Mouse (Mus musculus) ES-Bruce4 (cell line): ENCODE measurements around the gene Rps6ka1. TPM values are rescaled to one million over a fixed set of nuclear protein-coding genes. Genes with fewer than 3 reads are reported as not detected.
A peak's percentile ranks its signal among the peaks of the same experiment; 100 is the strongest.

Experiments used
- H3K27ac ChIP-seq: 2 replicates; pipeline ENCODE4 v1.5.1; 2012; ENCODE audit warnings: low read length, inconsistent platforms; ENCODE audit not compliant: insufficient read depth
- H3K27me3 ChIP-seq: 2 replicates; pipeline ENCODE4 v1.6.1; 2012; ENCODE audit warnings: mild to moderate bottlenecking, low read length, inconsistent platforms; ENCODE audit not compliant: control insufficient read depth, poor library complexity, insufficient read depth, severe bottlenecking
- H3K36me3 ChIP-seq: 2 replicates; pipeline ENCODE4 v1.6.1; 2012; ENCODE audit warnings: inconsistent platforms, mild to moderate bottlenecking, low read length, moderate library complexity; ENCODE audit not compliant: control insufficient read depth, poor library complexity, insufficient read depth, severe bottlenecking
- H3K4me1 ChIP-seq: one replicate; pipeline ENCODE4 v1.8.1; 2011; ENCODE audit warnings: low read length; ENCODE audit not compliant: control insufficient read depth, insufficient read depth
- H3K4me3 ChIP-seq: 2 replicates; pipeline ENCODE4 v1.5.1; 2011; ENCODE audit warnings: low read depth, mild to moderate bottlenecking, low read length
- H3K9ac ChIP-seq: 2 replicates; pipeline ENCODE4 v1.6.1; 2012; ENCODE audit warnings: low read depth, mild to moderate bottlenecking, inconsistent platforms; ENCODE audit not compliant: poor library complexity, severe bottlenecking
- H3K9me3 ChIP-seq: replicated peaks from 2 replicates; pipeline ENCODE4 v1.6.1; 2012; ENCODE audit warnings: mild to moderate bottlenecking, low read length, inconsistent platforms; ENCODE audit not compliant: control insufficient read depth, poor library complexity, insufficient read depth, severe bottlenecking
- CTCF ChIP-seq: IDR thresholded peaks from one replicate; pipeline ENCODE4 v1.8.1; 2011; ENCODE audit warnings: low read depth, low read length
- EP300 ChIP-seq: IDR thresholded peaks from 2 replicates; pipeline ENCODE4 v1.6.1; 2011; ENCODE audit warnings: low read depth, low read length; ENCODE audit not compliant: insufficient read depth
- POLR2A ChIP-seq: IDR thresholded peaks from one replicate; pipeline ENCODE4 v1.8.1; 2011; ENCODE audit warnings: low read length; ENCODE audit not compliant: insufficient read depth
- polyA plus RNA-seq: library from polyadenylated mRNA; stranded (reverse); fragments of >200 nt; gene quantifications from 2 replicates; pipeline ENCODE4 v1.2.4, GENCODE M21; 2011; ENCODE audit warnings: low read depth; ENCODE audit not compliant: missing spikeins, insufficient read depth, insufficient read length

Rps6ka1 gene
- polyA plus RNA-seq, 1 experiment = 86.4 TPM

DNA sequence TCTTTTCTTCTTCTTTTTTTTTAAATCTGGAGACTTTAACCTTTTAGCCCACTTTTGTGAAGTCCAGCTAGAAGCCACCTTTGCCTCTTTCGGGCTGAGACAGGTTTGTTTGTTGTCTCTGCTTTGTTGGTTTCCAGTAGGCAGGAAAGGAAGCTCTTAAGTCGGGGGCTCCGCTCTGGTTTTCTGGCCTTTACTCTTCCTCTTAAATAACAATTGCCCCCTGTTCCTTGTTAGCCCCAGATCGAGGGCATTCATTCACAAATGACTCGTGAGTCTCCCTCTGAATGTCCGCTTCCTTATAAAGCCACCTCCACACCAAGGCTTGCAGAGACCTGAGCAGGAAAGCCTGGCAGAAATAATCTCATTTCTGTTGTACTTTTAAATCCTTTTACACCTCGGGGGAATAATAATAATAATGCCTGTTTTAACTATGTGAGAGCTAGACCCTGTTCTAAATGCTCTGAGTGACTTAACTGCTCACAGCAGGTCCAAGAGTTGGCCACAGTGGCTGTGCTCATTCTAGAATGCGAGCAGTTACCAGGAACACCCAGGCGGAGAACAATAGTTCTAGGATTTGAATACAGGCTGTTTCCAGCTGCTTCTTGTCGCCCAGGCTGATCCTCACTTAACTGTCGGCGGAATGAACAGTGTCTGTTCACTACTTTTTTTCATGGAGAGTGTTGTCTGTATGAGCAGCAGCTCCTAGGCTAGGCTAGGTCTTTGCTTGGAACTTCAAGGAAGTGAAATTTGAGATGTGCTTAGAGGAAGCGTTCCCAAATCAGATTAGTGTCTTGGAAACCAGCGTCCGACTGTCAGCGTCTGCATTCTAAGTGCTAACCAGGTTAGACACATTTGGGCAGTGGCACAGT, 71.7 kb downstream of the Rps6ka1 start:
- peak; percentile 72 for TF ChIP-seq EP300
- no peak for TF ChIP-seq CTCF
- peak overlapping the region; percentile 100 for H3K27ac ChIP-seq
- no peaks in the 10 kb centered on the region for H3K36me3 ChIP-seq
- peaks cover 4% of the 10 kb centered on the region for H3K4me1 ChIP-seq
- H3K4me3 ChIP-seq = peak overlapping the region; percentile 40
- H3K9ac ChIP-seq = peak overlapping the region; percentile 96
- no peaks in the 10 kb centered on the region for H3K9me3 ChIP-seq
- no peaks in the 10 kb centered on the region for H3K27me3 ChIP-seq

- H3K36me3 ChIP-seq = no peaks in the 10 kb centered on the region
- H3K9ac ChIP-seq = peak overlapping the region; percentile 96
- no peaks in the 10 kb centered on the region for H3K9me3 ChIP-seq
- peak overlapping the region; percentile 66 for H3K4me3 ChIP-seq
- H3K27ac ChIP-seq = peak overlapping the region; percentile 100
- TF ChIP-seq EP300 (no peak), CTCF (no peak), POLR2A (no peak)
- peaks cover 4% of the 10 kb centered on the region for H3K4me1 ChIP-seq
- H3K27me3 ChIP-seq = no peaks in the 10 kb centered on the region
These were observed 72.6 kb downstream of the Rps6ka1 start for GRCm38 (mm10) chr4:133814804-133815515.

DNA sequence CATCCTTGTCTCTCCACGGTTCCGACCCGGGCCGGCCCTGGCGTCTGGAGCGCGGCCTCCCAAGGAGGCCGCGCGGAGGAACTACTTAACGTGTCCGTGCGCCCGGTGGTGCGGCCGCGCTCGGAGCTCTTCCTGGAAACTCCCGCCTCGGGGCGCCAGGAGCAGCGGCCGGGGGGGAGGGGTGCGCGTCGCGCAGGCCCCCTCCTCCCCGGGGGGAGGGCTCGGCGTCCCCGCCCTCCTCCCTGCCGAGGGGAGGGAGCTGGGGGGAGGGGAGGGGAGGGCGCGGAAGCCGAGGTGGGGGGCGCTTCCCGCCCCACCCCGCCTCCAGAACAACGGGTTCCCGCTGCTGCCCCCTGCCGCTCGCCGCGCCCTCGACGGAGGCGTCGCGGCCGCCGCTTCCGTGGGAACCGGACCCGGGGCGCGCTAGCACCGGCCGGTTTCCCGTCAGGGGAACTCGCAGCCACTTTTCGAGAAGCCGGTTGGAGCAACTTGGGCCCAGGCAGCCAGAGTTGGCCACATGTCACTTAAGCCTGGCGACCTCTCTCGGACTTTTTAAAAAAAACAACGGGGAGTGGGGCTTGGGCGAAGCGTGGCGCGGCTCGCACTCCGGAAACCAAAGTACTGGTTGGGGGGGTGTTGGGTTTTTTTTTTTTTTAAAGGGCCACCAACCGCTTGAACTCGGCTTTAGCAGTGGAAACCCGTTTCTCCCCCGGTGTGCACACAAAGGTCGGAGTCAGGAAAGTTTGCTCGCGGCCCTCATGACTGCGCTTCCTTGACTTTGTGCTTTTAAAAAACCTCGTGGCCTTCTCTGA, 73.4 kb downstream of the Rps6ka1 start:
- H3K27ac ChIP-seq = peak overlapping the region; percentile 100
- H3K9ac ChIP-seq = peak overlapping the region; percentile 96
- peaks cover 2% of the 10 kb centered on the region for H3K4me1 ChIP-seq
- H3K4me3 ChIP-seq = peak overlapping the region; percentile 66
- TF ChIP-seq POLR2A = peak; percentile 28
- peak; percentile 68; the same call in 1 of the 2 replicates for TF ChIP-seq EP300
- TF ChIP-seq CTCF = peak; percentile 39
- H3K36me3 ChIP-seq = no peaks in the 10 kb centered on the region
- H3K9me3 ChIP-seq = no peaks in the 10 kb centered on the region
- no peaks in the 10 kb centered on the region for H3K27me3 ChIP-seq

GRCm38 (mm10) chr4:133813174-133813991, 74.2 kb downstream of the Rps6ka1 start:
- Histone ChIP-seq H3K27me3 (no peaks in the 10 kb centered on the region), H3K36me3 (no peaks in the 10 kb centered on the region), H3K27ac (peak overlapping the region; percentile 100), H3K9ac (peak overlapping the region; percentile 96), H3K9me3 (no peaks in the 10 kb centered on the region), H3K4me3 (peak overlapping the region; percentile 95), H3K4me1 (peaks cover 2% of the 10 kb centered on the region)
- TF ChIP-seq CTCF (no peak), EP300 (0 out of 2 replicates have a peak, but pooled peaks have one; percentile 72), POLR2A (peak; percentile 17)

DNA sequence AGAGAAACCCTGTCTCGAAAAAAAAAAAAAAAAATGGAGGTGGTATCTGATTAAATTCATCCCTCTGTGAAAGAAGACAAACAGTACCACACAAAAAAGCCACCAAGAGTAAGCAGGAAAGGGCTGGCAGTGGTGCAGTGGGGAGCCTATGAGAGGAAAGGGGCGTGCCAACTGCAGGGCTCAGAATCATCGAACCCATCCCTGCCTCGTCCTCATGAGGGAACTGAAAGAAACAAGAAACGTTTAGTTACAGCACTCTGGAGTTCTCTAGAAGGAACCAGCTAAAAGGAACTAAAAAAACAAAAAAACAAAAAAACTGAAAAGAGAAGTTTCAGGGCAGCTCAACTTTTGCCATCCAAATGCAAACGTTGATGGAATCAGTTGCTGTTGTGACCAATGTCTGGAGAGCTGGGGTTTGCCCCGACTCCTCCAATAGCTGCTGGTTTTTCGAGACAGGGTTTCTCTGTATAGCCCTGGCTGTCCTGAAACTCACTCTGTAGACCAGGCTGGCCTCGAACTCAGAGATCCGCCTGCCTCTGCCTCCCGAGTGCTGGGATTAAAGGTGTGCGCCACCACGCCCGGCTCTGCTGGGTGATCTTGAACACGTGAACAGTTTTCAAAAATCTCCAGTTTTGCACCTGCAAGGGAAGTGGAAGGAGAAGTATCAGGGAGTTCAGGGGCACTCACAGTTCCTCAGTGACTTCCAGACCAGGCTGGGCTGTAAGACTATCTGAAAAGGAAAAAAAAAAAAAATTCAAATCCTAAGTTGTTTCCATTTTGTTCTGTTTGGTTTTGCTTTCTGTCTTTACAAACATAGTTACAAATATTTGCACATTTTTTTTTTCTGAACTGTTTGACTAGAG, 83.0 kb downstream of the Rps6ka1 start:
- Histone ChIP-seq H3K9ac (no peak overlapping the region; the same call in 1 of the 2 replicates), H3K4me3 (no peak overlapping the region), H3K4me1 (peaks cover 4% of the 10 kb centered on the region), H3K27ac (0 out of 2 replicates have a peak overlapping the region, but pooled peaks have one; percentile 52), H3K36me3 (no peaks in the 10 kb centered on the region), H3K9me3 (no peaks in the 10 kb centered on the region), H3K27me3 (no peaks in the 10 kb centered on the region)
- TF ChIP-seq EP300 (no peak), CTCF (no peak), POLR2A (no peak)
